Mouse (Mus musculus) cortical plate, adult 2 months (tissue): ENCODE results near the gene Gm14124.
"Not testable (repeated sequence)": the region's sequence is repeated elsewhere in the genome, so short reads cannot be mapped to it uniquely, and the experiment has no call there.

ENCODE experiments used
- CTCF ChIP-seq: fragments of 200-500 bp; IDR thresholded peaks from 2 replicates; pipeline ENCODE4 v1.5.1; 2011; ENCODE audit warnings: mild to moderate bottlenecking, control low read depth, low read length; ENCODE audit not compliant: insufficient read depth; ENCODE audit errors: extremely low read depth
- POLR2A ChIP-seq: fragments of 200-500 bp; IDR thresholded peaks from 2 replicates; pipeline ENCODE4 v1.6.1; 2011; ENCODE audit warnings: mild to moderate bottlenecking, low read length, control low read depth; ENCODE audit not compliant: insufficient read depth; ENCODE audit errors: extremely low read depth

DNA sequence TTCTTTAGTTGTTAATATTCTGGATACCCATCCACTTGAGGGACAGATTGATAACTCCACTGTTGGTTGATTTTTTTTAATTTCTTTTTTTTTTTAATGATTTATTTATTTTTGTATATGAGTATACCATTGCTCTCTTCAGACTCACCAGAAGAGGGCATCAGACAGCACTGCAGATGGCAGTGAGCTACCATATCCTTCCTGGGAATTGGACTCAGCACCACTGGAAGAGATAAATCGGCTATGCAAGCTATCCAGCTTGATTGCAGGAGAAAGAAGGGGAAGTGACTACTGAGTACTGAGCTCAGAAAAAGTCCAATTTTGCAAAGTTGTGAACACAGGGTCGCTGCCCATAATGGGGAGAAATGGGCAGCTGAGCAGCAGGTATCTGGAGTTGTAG is 456 bp upstream of the Gm14124 start:
- not testable (repeated sequence) for TF ChIP-seq CTCF, POLR2A
